Mouse (Mus musculus) erythroblast, embryonic 14.5 days (primary cell): ENCODE data around the gene Robo4.

Source experiments
- GATA1 ChIP-seq: IDR thresholded peaks from 2 replicates; pipeline ENCODE4 v1.6.1; 2012; ENCODE audit warnings: low read length, inconsistent platforms, mixed read lengths
- TAL1 ChIP-seq: IDR thresholded peaks from 3 replicates; pipeline ENCODE4 v1.6.1; 2012; ENCODE audit warnings: low read length, inconsistent platforms, mixed read lengths

DNA sequence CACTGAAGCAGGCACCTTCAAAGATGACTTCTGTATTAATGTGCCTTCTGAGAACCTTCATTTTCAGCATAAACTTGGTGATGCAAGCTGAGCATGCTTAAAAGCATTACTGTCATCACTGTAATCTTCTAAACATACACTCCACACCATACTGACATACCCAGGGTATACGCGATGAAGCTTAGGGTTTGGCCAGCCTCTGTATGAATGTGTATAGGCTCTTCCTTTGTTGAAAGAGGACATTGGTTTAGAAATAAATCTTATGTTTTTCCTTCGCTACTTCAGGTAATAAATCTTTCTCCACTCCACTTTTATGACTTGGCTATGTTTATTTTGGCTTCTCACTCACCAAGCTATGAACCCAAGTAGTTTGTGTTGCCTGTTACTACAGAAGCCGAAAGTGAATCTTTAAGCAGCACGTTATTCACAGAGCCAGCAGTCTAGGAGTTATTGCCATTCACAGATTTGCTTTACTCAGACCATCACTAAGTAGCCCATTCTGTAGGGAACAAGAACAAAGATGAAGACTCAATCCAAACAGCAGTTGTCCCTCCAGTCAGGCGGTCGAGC, 30.4 kb upstream of the Robo4 start:
- TF ChIP-seq GATA1 (no peak), TAL1 (no peak)
